Mouse (Mus musculus) limb, embryonic 12.5 days (tissue): ENCODE data around the gene Ccdc61. TPM values are rescaled to one million over a fixed set of nuclear protein-coding genes. Genes with fewer than 3 reads are reported as not detected.

ENCODE experiments used
- ATAC-seq: fragments of 200-750 bp; cut with Nextera tagmentation; 2 replicates; pipeline ENCODE4 v1.8.0; 2017; ENCODE audit warnings: low read depth, moderate TSS enrichment; ENCODE audit not compliant: insufficient number of reproducible peaks, insufficient read depth, low FRiP score, low TSS enrichment
- H3K27ac ChIP-seq: fragments of 300-500 bp; sonication (generic); 2 replicates; pipeline ENCODE4 v1.5.1; 2016; ENCODE audit warnings: mild to moderate bottlenecking, moderate library complexity
- H3K27me3 ChIP-seq: fragments of 300-500 bp; sonication (generic); 2 replicates; pipeline ENCODE4 v1.6.1; 2016; ENCODE audit warnings: mild to moderate bottlenecking, moderate library complexity
- H3K36me3 ChIP-seq: fragments of 300-500 bp; sonication (generic); 2 replicates; pipeline ENCODE4 v1.6.1; 2016; ENCODE audit warnings: mild to moderate bottlenecking, moderate library complexity
- H3K4me1 ChIP-seq: fragments of 300-500 bp; sonication (generic); replicated peaks from 2 replicates; pipeline ENCODE4 v1.6.1; 2016
- H3K4me2 ChIP-seq: fragments of 300-500 bp; sonication (generic); 2 replicates; pipeline ENCODE4 v1.6.1; 2016; ENCODE audit warnings: mild to moderate bottlenecking, moderate library complexity
- H3K4me3 ChIP-seq: fragments of 300-500 bp; sonication (generic); replicated peaks from 2 replicates; pipeline ENCODE4 v1.5.1; 2016; ENCODE audit warnings: mild to moderate bottlenecking
- H3K9ac ChIP-seq: fragments of 300-500 bp; sonication (generic); replicated peaks from 2 replicates; pipeline ENCODE4 v1.6.1; 2016; ENCODE audit warnings: mild to moderate bottlenecking, moderate library complexity
- H3K9me3 ChIP-seq: fragments of 300-500 bp; sonication (generic); 2 replicates; pipeline ENCODE4 v1.6.1; 2016; ENCODE audit warnings: mild to moderate bottlenecking, moderate library complexity
- WGBS: fragments of 180-500 bp; shearing (Covaris S2); methylation state at CpG from one replicate; pipeline ENCODE4 v1.1.7; 2016; 5-methylcytosine and 5-hydroxymethylcytosine counted together
- polyA plus RNA-seq: library from polyadenylated mRNA; unstranded; fragments of >200 nt; fragmentation: Nextera tagmentation; extraction: Ambion mirVana; gene quantifications from 2 replicates; pipeline ENCODE4 v1.2.1, GENCODE M21; 2016

The Ccdc61 gene
- polyA plus RNA-seq, 1 experiment from 2014 or later = 45.3 TPM

DNA sequence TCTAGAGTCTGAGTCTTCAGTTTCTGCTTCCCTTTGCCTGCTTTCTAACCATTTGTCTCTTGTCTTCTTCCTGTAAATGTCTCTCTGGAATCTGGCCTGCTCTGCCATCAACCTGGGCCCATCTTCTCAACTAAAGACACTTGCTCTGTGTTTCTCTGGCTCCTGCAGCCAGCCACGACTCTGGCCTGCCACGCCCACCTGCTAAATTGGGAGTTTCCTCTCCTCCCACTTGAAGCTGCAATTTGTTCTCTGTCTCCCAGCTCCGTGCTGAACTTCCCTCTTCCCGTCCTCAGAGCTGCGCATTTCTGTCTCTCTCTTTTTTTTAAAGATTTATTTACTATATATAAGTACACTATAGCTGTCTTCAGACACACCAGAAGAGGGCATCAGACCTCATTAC, 65.4 kb downstream of the Ccdc61 start:
- Histone ChIP-seq H3K27ac (no peak overlapping the region), H3K9me3 (no peaks in the 10 kb centered on the region), H3K4me2 (no peak overlapping the region), H3K4me3 (no peak overlapping the region), H3K4me1 (0 out of 2 replicates have a peak, but pooled peaks cover 4% of the 10 kb centered on the region), H3K27me3 (no peaks in the 10 kb centered on the region), H3K36me3 (no peaks in the 10 kb centered on the region), H3K9ac (no peak overlapping the region)
- ATAC-seq = no peak
- 33% methylated on average over 5 of the region's 5 CpGs for WGBS

DNA sequence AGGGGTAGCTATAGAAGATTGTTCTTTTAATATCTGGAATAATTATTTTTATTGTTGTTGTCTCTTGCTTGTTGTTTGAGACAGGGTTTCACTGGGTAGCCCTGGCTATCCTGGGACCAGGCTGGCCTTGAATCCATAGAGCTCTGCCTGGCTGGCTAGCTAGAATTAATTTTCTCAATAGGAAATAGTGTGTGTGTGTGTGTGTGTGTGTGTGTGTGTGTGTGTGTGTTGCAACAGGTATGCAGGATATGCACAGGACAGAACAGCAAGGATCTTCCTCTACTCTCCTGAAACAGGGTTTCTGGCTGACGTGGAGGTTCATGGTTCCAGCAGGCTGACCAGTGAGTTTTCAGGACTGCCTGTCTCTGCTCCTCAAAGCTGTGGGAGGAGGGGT, 69.0 kb downstream of the Ccdc61 start:
- H3K4me2 ChIP-seq = peak overlapping the region; percentile 46
- no peaks in the 10 kb centered on the region for H3K27me3 ChIP-seq
- 0 out of 2 replicates have a peak overlapping the region, but pooled peaks have one; percentile 9 for H3K4me3 ChIP-seq
- H3K4me1 ChIP-seq = 0 out of 2 replicates have a peak, but pooled peaks cover 5% of the 10 kb centered on the region
- ATAC-seq = no peak; the same call in 1 of the 2 replicates
- H3K9me3 ChIP-seq = no peaks in the 10 kb centered on the region
- H3K36me3 ChIP-seq = no peaks in the 10 kb centered on the region
- 85% methylated on average over 1 of the region's 1 CpGs for WGBS
- no peak overlapping the region for H3K9ac ChIP-seq
- H3K27ac ChIP-seq = no peak overlapping the region

Other genes with a start within 250 kb of the Ccdc61 start
- not detected in 2 replicates for gene Psg20, start 224.2 kb downstream of the Ccdc61 start, polyA plus RNA-seq
- not detected in 2 replicates for gene Psg22, start 192.3 kb downstream of the Ccdc61 start, polyA plus RNA-seq
- gene Psg19, start 111.9 kb downstream of the Ccdc61 start, polyA plus RNA-seq = not detected in 2 replicates
- gene Psg17, start 88.8 kb downstream of the Ccdc61 start, polyA plus RNA-seq = 0.10 TPM in 1 of 2 replicates, not detected in the other
- not detected in 2 replicates for gene Mill2, start 70.4 kb downstream of the Ccdc61 start, polyA plus RNA-seq
- 0.44 and 0.60 TPM in 2 replicates for gene Pglyrp1, start 39.1 kb downstream of the Ccdc61 start, polyA plus RNA-seq
- 0.31 and 0.33 TPM in 2 replicates for gene Nova2, start 15.5 kb upstream of the Ccdc61 start, polyA plus RNA-seq
- gene Nanos2, start 77.0 kb upstream of the Ccdc61 start, polyA plus RNA-seq = not detected in 2 replicates
- 6.4 and 6.5 TPM in 2 replicates for gene Mypop, start 80.8 kb upstream of the Ccdc61 start, polyA plus RNA-seq
- 44.4 and 47.5 TPM in 2 replicates for gene Irf2bp1, start 93.6 kb upstream of the Ccdc61 start, polyA plus RNA-seq
- gene Foxa3, start 113.1 kb upstream of the Ccdc61 start, polyA plus RNA-seq = 0.81 and 1.8 TPM in 2 replicates
- gene Sympk, start 114.0 kb upstream of the Ccdc61 start, polyA plus RNA-seq = 51.9 and 56.0 TPM in 2 replicates
- not detected in 2 replicates for gene Rsph6a, start 144.3 kb upstream of the Ccdc61 start, polyA plus RNA-seq
- gene Dmwd, start 165.8 kb upstream of the Ccdc61 start, polyA plus RNA-seq = 17.9 and 21.6 TPM in 2 replicates
- gene Dmpk, start 173.4 kb upstream of the Ccdc61 start, polyA plus RNA-seq = 17.7 and 18.9 TPM in 2 replicates
- 11.2 and 12.5 TPM in 2 replicates for gene Six5, start 184.2 kb upstream of the Ccdc61 start, polyA plus RNA-seq
- 3.3 and 3.5 TPM in 2 replicates for gene Gm4969, start 208.0 kb upstream of the Ccdc61 start, polyA plus RNA-seq
- gene Fbxo46, start 209.4 kb upstream of the Ccdc61 start, polyA plus RNA-seq = 19.3 and 19.6 TPM in 2 replicates
- gene Qpctl, start 238.9 kb upstream of the Ccdc61 start, polyA plus RNA-seq = 15.9 and 17.2 TPM in 2 replicates
- gene Snrpd2, start 239.3 kb upstream of the Ccdc61 start, polyA plus RNA-seq = 161 and 170 TPM in 2 replicates